Mouse (Mus musculus) hindbrain, embryonic 13.5 days (tissue): ENCODE data around the gene Dcun1d5. TPM values are rescaled to one million over a fixed set of nuclear protein-coding genes. Genes with fewer than 3 reads are reported as not detected.
"Not testable (repeated sequence)": the region's sequence is repeated elsewhere in the genome, so short reads cannot be mapped to it uniquely, and the experiment has no call there.

ENCODE experiments used
- ATAC-seq: fragments of 200-750 bp; cut with Nextera tagmentation; 2 replicates; pipeline ENCODE4 v1.8.0; 2017; ENCODE audit warnings: moderate TSS enrichment; ENCODE audit not compliant: low FRiP score
- H3K27ac ChIP-seq: fragments of 300-500 bp; sonication (generic); 2 replicates; pipeline ENCODE4 v1.5.1; 2015; ENCODE audit warnings: inconsistent platforms, mild to moderate bottlenecking, moderate library complexity
- H3K27me3 ChIP-seq: fragments of 300-500 bp; sonication (generic); 2 replicates; pipeline ENCODE4 v1.6.1; 2015; ENCODE audit warnings: mild to moderate bottlenecking, inconsistent platforms
- H3K36me3 ChIP-seq: fragments of 300-500 bp; sonication (generic); 2 replicates; pipeline ENCODE4 v1.6.1; 2015; ENCODE audit warnings: mild to moderate bottlenecking, inconsistent platforms
- H3K4me1 ChIP-seq: fragments of 300-500 bp; sonication (generic); replicated peaks from 2 replicates; pipeline ENCODE4 v1.6.1; 2015; ENCODE audit warnings: inconsistent platforms
- H3K4me2 ChIP-seq: fragments of 300-500 bp; sonication (generic); 2 replicates; pipeline ENCODE4 v1.6.1; 2015; ENCODE audit warnings: inconsistent platforms, mild to moderate bottlenecking, moderate library complexity
- H3K4me3 ChIP-seq: fragments of 300-500 bp; sonication (generic); 2 replicates; pipeline ENCODE4 v1.5.1; 2015; ENCODE audit warnings: mild to moderate bottlenecking, inconsistent platforms
- H3K9ac ChIP-seq: fragments of 300-500 bp; sonication (generic); 2 replicates; pipeline ENCODE4 v1.6.1; 2015; ENCODE audit warnings: mild to moderate bottlenecking, inconsistent platforms
- H3K9me3 ChIP-seq: fragments of 300-500 bp; sonication (generic); 2 replicates; pipeline ENCODE4 v1.6.1; 2016; ENCODE audit warnings: inconsistent platforms
- WGBS: fragments of 180-500 bp; shearing (Covaris S2); methylation state at CpG from one replicate; pipeline ENCODE4 v1.1.7; 2015; 5-methylcytosine and 5-hydroxymethylcytosine counted together
- polyA plus RNA-seq: library from polyadenylated mRNA; unstranded; fragments of >200 nt; fragmentation: Nextera tagmentation; extraction: Ambion mirVana; gene quantifications from 2 replicates; pipeline ENCODE4 v1.2.1, GENCODE M21; 2015

The Dcun1d5 gene
- 115 and 117 TPM in 2 replicates for polyA plus RNA-seq

DNA sequence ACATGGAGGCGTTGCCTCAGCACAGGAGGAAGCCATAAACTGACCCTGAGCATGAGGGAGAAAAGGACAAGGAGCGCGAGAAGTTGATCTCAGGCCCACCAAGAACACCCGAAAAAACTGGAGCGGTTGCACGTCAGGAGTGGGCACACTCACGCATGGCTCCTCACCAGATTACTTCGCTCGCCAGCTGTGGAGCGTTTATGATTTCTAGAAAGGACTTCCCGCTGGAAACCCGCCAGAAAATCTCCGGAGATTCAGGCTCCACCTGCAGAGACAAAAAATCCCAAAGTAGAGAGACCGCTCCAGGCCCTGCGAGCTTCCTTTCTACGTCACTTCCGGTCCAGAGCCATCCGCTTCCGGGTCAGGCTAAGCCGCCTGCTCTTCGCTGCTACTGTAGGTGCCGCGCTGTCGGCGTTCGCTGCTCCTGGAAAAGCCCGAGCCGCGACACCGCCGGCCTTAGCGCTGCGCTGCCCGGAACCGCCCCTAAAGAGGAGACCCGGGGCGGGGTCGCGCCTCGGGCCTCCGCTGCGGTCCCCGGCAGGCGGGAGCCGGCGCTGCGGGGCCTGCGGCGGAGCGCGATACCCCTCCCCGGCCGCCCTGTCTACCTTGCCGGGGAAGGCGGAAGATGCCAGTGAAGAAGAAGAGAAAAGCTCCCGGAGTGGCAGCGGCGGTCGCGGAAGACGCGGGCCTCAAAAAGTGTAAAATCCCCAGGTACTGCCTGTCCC is at the start of gene Dcun1d5, which contains the start of gene Dync2h1:
Dcun1d5 (plus strand) TSS at position 349 of the 725 bp plus-strand sequence.
Dync2h1 (minus strand) TSS at position 275 of the 725 bp plus-strand sequence.
- Histone ChIP-seq H3K4me3 (peak within 1 kb of the TSS; percentile 99), H3K9ac (peak within 1 kb of the TSS; percentile 94), H3K36me3 (no peaks in the 10 kb centered on the region), H3K9me3 (no peaks in the 10 kb centered on the region), H3K27ac (peak within 1 kb of the TSS; percentile 94), H3K4me2 (peak within 1 kb of the TSS; percentile 92), H3K4me1 (peaks cover 22% of the 10 kb centered on the region), H3K27me3 (no peaks in the 10 kb centered on the region)
- under 1% methylated on average over 61 of the region's 62 CpGs for WGBS
- ATAC-seq, result peak; percentile 99

DNA sequence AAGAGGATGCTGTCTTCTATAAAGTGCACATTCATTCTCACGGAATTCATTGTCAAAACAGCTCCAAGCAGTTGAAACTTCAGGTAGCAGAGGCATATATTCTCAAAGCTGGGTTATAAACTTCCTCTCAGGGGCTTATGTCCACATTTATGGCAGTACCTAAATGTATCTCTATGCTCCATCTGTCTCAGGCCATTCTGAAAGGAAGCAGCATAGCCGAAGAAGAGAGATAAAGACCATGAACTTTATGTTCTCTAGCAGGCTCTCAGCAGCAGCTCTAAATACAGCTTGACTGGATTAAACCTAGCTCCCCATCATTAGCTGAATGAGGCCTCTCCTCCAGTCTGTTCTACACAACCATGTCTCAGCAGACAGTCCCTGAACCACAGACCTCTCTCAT is 29.9 kb upstream of the Dcun1d5 start:
- Histone ChIP-seq H3K36me3 (peaks cover 56% of the 10 kb centered on the region), H3K4me3 (no peak overlapping the region), H3K27me3 (no peaks in the 10 kb centered on the region), H3K9me3 (no peaks in the 10 kb centered on the region), H3K4me2 (no peak overlapping the region), H3K9ac (no peak overlapping the region), H3K4me1 (no peaks in the 10 kb centered on the region), H3K27ac (no peak overlapping the region)
- ATAC-seq, result no peak
- WGBS, result 96% methylated on average over 2 of the region's 2 CpGs

DNA sequence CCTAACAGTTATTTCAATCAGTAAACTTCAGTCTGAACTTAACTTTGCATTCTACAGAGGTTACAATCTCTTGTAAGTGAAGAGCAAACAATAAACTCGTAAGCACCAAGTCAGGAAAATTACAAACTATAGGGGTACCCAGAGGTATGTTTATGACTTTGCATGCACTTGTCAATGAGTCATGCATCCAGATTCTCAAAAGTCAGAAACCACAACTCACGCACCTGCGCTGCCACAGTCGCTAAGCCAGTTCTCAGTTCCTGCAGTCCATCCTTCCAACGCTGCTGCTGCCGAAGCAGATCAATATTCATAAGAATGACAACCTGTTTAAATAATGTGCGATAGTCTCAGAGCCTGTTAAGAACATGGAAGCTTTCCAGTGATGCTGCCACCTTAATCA is 25.7 kb upstream of the Dcun1d5 start:
- Histone ChIP-seq H3K4me3 (no peak overlapping the region), H3K4me2 (no peak overlapping the region), H3K36me3 (peaks cover 58% of the 10 kb centered on the region), H3K27ac (no peak overlapping the region), H3K9me3 (no peaks in the 10 kb centered on the region), H3K4me1 (no peaks in the 10 kb centered on the region), H3K27me3 (no peaks in the 10 kb centered on the region), H3K9ac (no peak overlapping the region)
- 96% methylated on average over 7 of the region's 7 CpGs for WGBS
- no peak for ATAC-seq

DNA sequence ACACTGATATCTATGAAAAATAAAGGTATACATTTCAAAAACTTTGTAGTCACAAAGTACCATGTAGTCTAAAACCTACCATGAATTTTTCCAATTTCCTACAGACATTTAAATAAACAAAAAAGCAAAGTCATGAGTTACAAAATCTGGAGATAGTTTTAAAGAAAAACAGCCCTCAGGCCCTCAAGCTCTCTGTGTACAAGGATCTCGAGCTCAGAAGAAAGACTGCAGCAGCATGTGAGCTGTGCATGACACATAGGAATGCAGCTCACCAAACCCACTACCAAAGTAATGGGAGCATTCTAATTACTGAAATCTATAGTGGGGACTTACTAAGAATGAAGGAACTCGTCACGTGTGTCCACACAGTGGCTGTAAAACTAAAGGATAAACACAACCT is 24.6 kb upstream of the Dcun1d5 start:
- no peak overlapping the region for H3K4me2 ChIP-seq
- 88% methylated on average over 3 of the region's 3 CpGs for WGBS
- H3K9ac ChIP-seq, result no peak overlapping the region
- peaks cover 61% of the 10 kb centered on the region for H3K36me3 ChIP-seq
- H3K27me3 ChIP-seq, result no peaks in the 10 kb centered on the region
- H3K4me1 ChIP-seq, result no peaks in the 10 kb centered on the region
- no peak overlapping the region for H3K27ac ChIP-seq
- H3K4me3 ChIP-seq, result no peak overlapping the region
- H3K9me3 ChIP-seq, result no peaks in the 10 kb centered on the region
- no peak for ATAC-seq

DNA sequence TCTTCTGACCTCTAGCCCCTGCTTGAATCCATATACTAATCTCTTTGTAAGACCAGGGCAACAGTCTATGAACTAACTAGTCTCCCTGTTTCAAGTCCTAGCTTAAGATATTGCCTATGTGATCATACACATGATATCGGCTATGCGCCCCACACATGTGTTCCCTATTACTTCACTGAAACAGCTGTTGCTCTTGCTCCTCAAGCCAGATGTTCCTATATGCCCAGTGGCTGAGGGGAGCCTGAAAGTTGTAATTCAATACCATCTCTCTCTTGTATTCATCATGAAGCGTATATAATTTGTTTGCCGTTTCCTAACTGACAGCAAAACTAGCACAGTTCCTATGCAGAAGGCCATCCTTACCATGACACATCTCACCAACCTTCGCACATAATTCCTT is 23.6 kb upstream of the Dcun1d5 start:
- Histone ChIP-seq H3K4me1 (no peaks in the 10 kb centered on the region), H3K4me3 (no peak overlapping the region), H3K27me3 (no peaks in the 10 kb centered on the region), H3K27ac (no peak overlapping the region), H3K9ac (no peak overlapping the region), H3K36me3 (peaks cover 58% of the 10 kb centered on the region), H3K4me2 (no peak overlapping the region), H3K9me3 (no peaks in the 10 kb centered on the region)
- ATAC-seq, result no peak
- WGBS, result 89% methylated on average over 5 of the region's 5 CpGs

DNA sequence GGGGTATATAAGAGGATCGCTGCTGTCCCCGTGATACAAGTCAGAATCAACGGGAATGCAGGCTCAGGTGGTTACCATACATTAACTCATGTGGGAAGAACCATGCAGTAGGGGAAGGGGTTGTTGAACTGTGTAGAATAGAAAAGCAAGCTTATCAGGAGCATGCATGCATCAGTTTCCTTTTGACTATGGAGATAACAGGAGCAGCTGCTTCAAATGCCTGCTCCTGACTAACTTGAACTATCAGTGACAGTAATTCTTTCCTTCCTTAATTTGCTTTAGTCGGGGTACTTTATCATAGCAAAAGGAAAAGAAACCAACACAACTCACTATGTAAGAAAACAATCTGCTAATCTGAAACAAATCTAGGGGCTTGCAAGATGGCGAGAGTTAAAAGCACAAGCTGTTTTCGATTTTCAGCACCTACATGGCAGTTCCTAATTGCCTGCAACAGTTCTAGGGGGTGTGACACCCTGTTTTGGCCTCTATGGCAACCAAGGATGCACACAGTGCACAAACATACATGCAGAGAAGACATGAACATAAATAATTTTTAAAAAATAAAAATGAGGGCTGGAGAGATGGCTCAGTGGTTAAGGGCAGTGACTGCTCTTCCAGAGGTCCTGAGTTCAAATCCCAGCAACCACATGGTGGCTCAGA is 16.9 kb upstream of the Dcun1d5 start:
- H3K36me3 ChIP-seq, result peaks cover 47% of the 10 kb centered on the region
- 94% methylated on average over 6 of the region's 6 CpGs for WGBS
- no peak for ATAC-seq

DNA sequence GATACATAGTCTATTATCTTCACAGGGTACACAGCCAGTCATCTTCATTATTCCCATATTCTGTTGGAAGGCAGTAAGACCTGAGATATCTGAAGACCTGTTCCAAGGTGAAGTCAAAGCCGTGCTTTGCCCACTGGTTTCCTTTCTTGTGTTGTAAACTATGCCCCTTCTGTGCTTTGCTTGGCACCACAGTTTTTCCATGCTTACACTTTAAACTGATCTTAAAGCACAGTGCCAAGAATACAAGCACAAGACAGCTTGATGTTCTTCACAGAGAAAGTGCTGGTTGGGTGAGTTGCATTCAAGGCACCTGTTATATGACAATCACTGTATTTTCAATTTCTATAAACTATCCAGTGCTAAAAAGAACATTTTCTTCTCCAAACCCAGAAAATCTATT is 10.6 kb upstream of the Dcun1d5 start:
- Histone ChIP-seq H3K9ac (no peak overlapping the region), H3K4me3 (no peak overlapping the region), H3K27me3 (no peaks in the 10 kb centered on the region), H3K4me1 (peaks cover 12% of the 10 kb centered on the region), H3K9me3 (no peaks in the 10 kb centered on the region), H3K4me2 (no peak overlapping the region), H3K36me3 (peaks cover 20% of the 10 kb centered on the region), H3K27ac (no peak overlapping the region)
- ATAC-seq, result no peak
- WGBS, result 96% methylated on average over 1 of the region's 1 CpGs

More for the DNA sequence above, 16.9 kb upstream of the Dcun1d5 start:
- Histone ChIP-seq H3K4me1 (no peaks in the 10 kb centered on the region), H3K9ac (no peak overlapping the region), H3K9me3 (no peaks in the 10 kb centered on the region), H3K27ac (no peak overlapping the region), H3K4me2 (no peak overlapping the region), H3K27me3 (no peaks in the 10 kb centered on the region), H3K4me3 (no peak overlapping the region)

DNA sequence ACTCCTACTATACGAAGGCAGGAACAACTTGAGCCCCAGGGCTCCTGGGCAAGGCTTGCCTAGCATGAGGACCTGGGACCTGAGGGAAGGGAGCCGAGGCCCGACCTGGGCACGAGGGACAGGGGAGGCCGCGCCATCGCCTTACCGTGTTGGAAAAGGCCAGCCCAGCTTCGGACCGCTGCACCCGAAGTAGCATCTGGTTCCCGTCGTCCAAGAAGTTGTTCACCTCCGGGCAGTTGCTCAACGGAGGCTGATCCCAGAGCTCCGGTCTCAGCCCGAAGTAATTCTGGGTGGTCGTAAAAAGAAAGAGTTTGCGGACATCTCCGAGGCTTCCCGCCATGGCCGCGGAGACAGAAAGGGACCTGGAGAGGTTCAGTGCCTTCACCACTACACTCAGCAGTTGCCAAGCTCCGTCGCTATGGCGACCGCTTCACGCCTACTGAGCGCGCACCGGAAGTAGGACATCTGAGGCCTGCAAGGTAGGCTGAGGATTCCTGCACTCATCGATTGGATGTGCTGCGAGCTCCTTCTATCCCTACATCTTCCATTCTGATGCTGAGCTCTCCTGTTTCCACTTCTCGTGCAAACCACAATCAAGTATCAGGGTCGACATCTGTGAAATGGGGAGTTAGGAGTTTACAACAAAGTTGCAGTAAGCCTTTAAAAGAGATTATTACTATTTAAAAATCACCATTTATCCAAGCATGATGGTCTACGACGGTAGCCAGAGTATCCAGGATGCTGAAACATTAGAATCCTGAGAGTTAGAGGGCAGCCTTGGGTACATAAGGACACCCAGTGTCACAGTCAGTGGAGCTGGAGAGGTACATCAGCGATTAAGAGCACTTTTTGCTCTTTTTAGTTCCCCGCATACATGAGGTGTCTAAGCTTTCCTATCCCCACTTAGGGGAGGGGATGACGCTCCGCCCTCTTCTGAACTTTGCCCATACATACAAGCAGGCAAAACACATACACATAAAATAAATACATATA is 7.4 kb upstream of the Dcun1d5 start:
- H3K9ac ChIP-seq, result peak overlapping the region; percentile 76
- ATAC-seq, result peak; percentile 100
- WGBS, result 9% methylated on average over 41 of the region's 41 CpGs
- H3K4me1 ChIP-seq, result peaks cover 12% of the 10 kb centered on the region
- H3K36me3 ChIP-seq, result peaks cover 10% of the 10 kb centered on the region
- no peaks in the 10 kb centered on the region for H3K27me3 ChIP-seq
- no peaks in the 10 kb centered on the region for H3K9me3 ChIP-seq
- peak overlapping the region; percentile 13; the same call in 1 of the 2 replicates for H3K27ac ChIP-seq
- peak overlapping the region; percentile 66 for H3K4me2 ChIP-seq
- peak overlapping the region; percentile 64 for H3K4me3 ChIP-seq

DNA sequence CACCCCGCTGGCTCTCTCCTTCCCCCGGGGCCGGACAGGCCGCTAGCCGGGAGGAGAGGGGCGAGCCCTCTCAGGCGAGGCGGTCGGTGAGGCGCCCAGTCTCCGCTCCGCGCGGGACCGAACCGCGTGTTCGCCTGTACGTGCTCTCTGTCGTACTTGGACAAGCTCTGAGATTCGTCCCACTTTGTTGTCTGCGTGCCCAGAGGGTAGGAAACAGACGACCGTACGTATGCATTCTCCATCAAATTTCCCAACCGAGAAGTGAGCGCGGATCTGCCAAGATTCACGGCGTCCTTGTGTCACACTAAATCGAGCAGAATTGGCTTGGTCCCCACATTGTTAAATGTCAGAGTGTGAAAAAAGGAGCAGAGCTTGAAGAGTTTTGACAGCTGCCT is 574 bp downstream of the Dcun1d5 start:
- ATAC-seq, result peak; percentile 85
- under 1% methylated on average over 28 of the region's 31 CpGs for WGBS
- peak overlapping the region; percentile 94 for H3K9ac ChIP-seq
- peak overlapping the region; percentile 99 for H3K4me3 ChIP-seq
- H3K9me3 ChIP-seq, result no peaks in the 10 kb centered on the region
- H3K36me3 ChIP-seq, result peaks cover under 1% of the 10 kb centered on the region; the same call in 1 of the 2 replicates
- H3K4me1 ChIP-seq, result peaks cover 22% of the 10 kb centered on the region
- H3K4me2 ChIP-seq, result peak overlapping the region; percentile 92
- H3K27me3 ChIP-seq, result no peaks in the 10 kb centered on the region
- peak overlapping the region; percentile 94 for H3K27ac ChIP-seq

DNA sequence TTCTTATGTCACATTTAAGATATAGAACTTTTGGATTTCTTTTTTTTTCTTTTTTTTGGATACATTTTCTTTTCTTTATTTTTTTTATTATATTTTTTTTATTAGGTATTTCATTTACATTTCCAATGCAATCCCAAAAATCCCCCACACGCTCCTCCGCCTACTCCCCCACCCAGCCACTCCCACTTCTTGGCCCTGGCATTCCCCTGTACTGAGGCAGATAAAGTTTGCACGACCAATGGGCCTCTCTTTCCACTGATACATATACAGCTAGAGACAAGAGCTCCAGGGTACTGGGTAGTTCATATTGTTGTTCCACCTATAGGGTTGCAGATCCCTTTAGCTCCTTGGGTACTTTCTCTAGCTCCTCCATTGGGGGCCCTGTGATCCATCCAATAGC is 6.4 kb downstream of the Dcun1d5 start:
- H3K36me3 ChIP-seq, result peaks cover 12% of the 10 kb centered on the region
- H3K9me3 ChIP-seq, H3K27ac ChIP-seq, H3K4me1 ChIP-seq, ATAC-seq, H3K27me3 ChIP-seq, H3K4me3 ChIP-seq, H3K9ac ChIP-seq, H3K4me2 ChIP-seq: not testable (repeated sequence)
- 98% methylated on average over 3 of the region's 3 CpGs for WGBS

DNA sequence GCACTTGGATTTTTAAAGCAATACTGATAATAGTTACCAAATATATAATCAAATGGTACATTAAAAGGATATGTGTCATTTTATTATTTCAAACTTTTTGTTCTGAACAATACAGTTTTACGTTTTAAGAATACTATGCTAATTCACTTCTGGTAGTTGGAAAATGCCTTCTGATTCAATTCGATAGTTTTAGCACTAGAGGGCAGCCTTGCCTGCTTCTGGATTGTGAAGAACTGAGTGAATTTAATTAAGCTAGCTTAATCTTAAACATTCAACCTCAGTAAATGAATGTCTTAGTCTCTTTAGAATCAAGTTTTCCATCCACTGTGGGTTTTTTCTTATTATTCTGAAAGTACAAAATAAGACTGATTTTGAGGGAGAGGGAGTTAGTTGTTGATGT is 31.9 kb downstream of the Dcun1d5 start:
- Histone ChIP-seq H3K4me3 (no peak overlapping the region), H3K36me3 (peaks cover 30% of the 10 kb centered on the region), H3K9me3 (no peaks in the 10 kb centered on the region), H3K27ac (no peak overlapping the region), H3K27me3 (no peaks in the 10 kb centered on the region), H3K9ac (no peak overlapping the region), H3K4me1 (no peaks in the 10 kb centered on the region), H3K4me2 (no peak overlapping the region)
- WGBS, result 36% methylated on average over 2 of the region's 2 CpGs
- ATAC-seq, result no peak

DNA sequence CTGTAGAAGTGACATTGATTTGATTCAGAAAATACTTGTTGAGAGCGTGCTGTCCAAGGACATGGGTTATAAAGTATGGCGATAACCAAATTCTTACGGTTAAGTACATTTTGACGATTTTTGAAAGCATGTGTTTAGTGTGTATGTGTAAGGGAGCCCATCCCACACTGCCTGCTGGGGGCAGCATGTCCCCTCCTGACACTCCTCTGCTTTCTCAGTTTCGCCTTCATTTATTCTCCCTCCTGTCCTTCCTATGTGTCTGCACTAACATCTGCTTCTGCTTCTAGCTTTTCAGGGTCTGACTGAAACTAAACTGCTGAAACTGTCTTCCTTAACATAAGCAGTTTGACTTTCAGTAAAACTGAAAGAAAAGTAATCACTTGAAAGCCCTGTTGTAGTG is 36.7 kb downstream of the Dcun1d5 start:
- ATAC-seq, result no peak
- Histone ChIP-seq H3K27ac (no peak overlapping the region), H3K9ac (no peak overlapping the region), H3K27me3 (no peaks in the 10 kb centered on the region), H3K4me3 (no peak overlapping the region), H3K36me3 (peaks cover 7% of the 10 kb centered on the region), H3K4me2 (no peak overlapping the region), H3K9me3 (no peaks in the 10 kb centered on the region), H3K4me1 (no peaks in the 10 kb centered on the region)
- WGBS, result 91% methylated on average over 5 of the region's 5 CpGs
